Mouse (Mus musculus): ENCODE measurements at regions not wholly inside any gene's neighbourhood (a gene's known extent, or its start where the extent isn't known, plus 50 kb on each side); places are given as distances from the start of the nearest gene placed in this dataset.

- no peak for TF ChIP-seq CTCF (IDR thresholded peaks at IDR 0.05; ENCODE audit: low read depth)
- TF ChIP-seq EP300 (IDR thresholded peaks at IDR 0.05; ENCODE audit: low read depth): no peak
These were observed 1114.5 kb downstream of the Gsdmc2 start for GRCm38 (mm10) chr15:62730524-62730923.
